Mouse (Mus musculus) limb, embryonic 11.5 days (tissue): ENCODE results near the gene Klk12. TPM values are rescaled to one million over a fixed set of nuclear protein-coding genes. Genes with fewer than 3 reads are reported as not detected.

Experiments used
- ATAC-seq: fragments of 200-750 bp; cut with Nextera tagmentation; 2 replicates; pipeline ENCODE4 v1.8.0; 2017; ENCODE audit warnings: low read depth; ENCODE audit not compliant: insufficient number of reproducible peaks, low FRiP score, low TSS enrichment
- DNase-seq: peaks from one replicate; pipeline ENCODE4 v3.0.0-alpha.2; 2015; ENCODE audit warnings: low spot score
- H3K27ac ChIP-seq: fragments of 300-500 bp; sonication (generic); replicated peaks from 2 replicates; pipeline ENCODE4 v1.5.1; 2014; ENCODE audit warnings: low read depth, mild to moderate bottlenecking, low read length
- H3K27me3 ChIP-seq: fragments of 300-500 bp; sonication (generic); 2 replicates; pipeline ENCODE4 v1.6.1; 2014; ENCODE audit warnings: mild to moderate bottlenecking, low read length, mixed read lengths; ENCODE audit not compliant: control insufficient read depth, insufficient read depth
- H3K36me3 ChIP-seq: fragments of 300-500 bp; sonication (generic); 2 replicates; pipeline ENCODE4 v1.6.1; 2014; ENCODE audit warnings: mild to moderate bottlenecking, low read length, moderate library complexity, mixed read lengths; ENCODE audit not compliant: control insufficient read depth, insufficient read depth
- H3K4me1 ChIP-seq: fragments of 300-500 bp; sonication (generic); 2 replicates; pipeline ENCODE4 v1.6.1; 2014; ENCODE audit warnings: low read length, mixed read lengths; ENCODE audit not compliant: control insufficient read depth, insufficient read depth
- H3K4me2 ChIP-seq: fragments of 300-500 bp; sonication (generic); 2 replicates; pipeline ENCODE4 v1.6.1; 2014; ENCODE audit warnings: low read depth, mild to moderate bottlenecking, moderate library complexity; ENCODE audit not compliant: severe bottlenecking
- H3K4me3 ChIP-seq: fragments of 300-500 bp; sonication (generic); 2 replicates; pipeline ENCODE4 v1.5.1; 2014; ENCODE audit warnings: low read depth, low read length
- H3K9ac ChIP-seq: fragments of 300-500 bp; sonication (generic); 2 replicates; pipeline ENCODE4 v1.6.1; 2014; ENCODE audit warnings: mild to moderate bottlenecking, low read length
- H3K9me3 ChIP-seq: fragments of 300-500 bp; sonication (generic); 2 replicates; pipeline ENCODE4 v1.6.1; 2016; ENCODE audit warnings: low read length; ENCODE audit not compliant: control insufficient read depth
- WGBS: fragments of 180-500 bp; shearing (Covaris S2); extraction: QIAGEN DNeasy Blood & Tissue Kit; methylation state at CpG from one replicate; pipeline ENCODE4 v1.1.7; 2014; 5-methylcytosine and 5-hydroxymethylcytosine counted together
- polyA plus RNA-seq: library from polyadenylated mRNA; unstranded; fragments of >200 nt; fragmentation: Nextera tagmentation; extraction: Ambion mirVana; gene quantifications from 2 replicates; pipeline ENCODE4 v1.2.1, GENCODE M21; 2014

Klk12 gene
- polyA plus RNA-seq, 1 experiment from 2014 or later, result not detected

DNA sequence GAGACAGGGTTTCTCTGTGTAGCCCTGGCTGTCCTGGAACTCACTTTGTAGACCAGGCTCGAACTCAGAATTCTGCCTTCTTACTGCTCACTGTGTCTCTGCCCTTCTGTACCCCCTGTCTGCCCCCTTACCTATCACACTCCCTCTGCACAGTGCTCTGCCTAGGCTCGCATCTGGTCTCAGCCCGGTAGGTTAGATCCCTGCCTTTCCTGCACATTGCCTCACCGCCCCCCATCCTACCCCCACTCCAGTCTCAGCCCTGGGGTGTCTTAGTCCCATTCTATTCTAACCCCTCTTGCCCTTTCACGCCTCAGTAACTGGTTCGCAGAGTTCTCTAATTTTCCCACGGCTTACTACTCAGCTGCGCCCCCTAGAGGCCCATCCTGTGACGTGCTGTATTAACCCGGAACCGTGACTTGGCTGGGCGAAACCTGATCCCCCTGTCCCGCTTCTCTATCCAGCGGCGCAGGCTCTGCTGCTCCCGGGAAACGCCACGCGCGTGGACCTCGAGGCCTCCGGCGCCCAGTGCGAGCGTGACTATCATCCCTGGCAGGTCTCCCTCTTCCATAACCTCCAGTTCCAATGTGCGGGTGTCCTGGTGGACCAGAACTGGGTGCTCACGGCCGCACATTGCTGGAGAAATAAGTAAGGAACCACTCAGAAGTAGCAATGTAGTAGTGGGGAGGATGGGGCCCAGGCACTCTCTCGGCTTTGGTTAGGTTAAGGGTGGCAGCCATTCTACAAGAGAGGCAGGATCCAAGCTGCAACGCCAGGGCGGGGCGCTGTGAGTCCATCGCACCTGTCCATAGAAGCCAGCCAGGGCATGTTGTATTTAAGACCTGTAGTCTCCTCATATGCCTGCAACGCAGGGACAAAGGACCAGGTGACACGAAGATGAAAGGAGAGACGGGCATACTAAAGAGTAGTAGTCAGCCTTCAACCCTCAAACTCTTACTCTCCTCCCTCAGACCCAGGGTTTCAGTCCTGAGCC is 13.9 kb downstream of the Klk12 start:
- peak; percentile 93 for DNase-seq
- Histone ChIP-seq H3K9me3 (no peaks in the 10 kb centered on the region), H3K4me2 (peak overlapping the region; percentile 49), H3K27ac (no peak overlapping the region), H3K4me1 (peaks cover 3% of the 10 kb centered on the region; the same call in 1 of the 2 replicates), H3K36me3 (no peaks in the 10 kb centered on the region), H3K4me3 (peak overlapping the region; percentile 15), H3K9ac (no peak overlapping the region), H3K27me3 (peaks cover 6% of the 10 kb centered on the region; the same call in 1 of the 2 replicates)
- ATAC-seq, result no peak; the same call in 1 of the 2 replicates
- 10% methylated on average over 36 of the region's 36 CpGs for WGBS

DNA sequence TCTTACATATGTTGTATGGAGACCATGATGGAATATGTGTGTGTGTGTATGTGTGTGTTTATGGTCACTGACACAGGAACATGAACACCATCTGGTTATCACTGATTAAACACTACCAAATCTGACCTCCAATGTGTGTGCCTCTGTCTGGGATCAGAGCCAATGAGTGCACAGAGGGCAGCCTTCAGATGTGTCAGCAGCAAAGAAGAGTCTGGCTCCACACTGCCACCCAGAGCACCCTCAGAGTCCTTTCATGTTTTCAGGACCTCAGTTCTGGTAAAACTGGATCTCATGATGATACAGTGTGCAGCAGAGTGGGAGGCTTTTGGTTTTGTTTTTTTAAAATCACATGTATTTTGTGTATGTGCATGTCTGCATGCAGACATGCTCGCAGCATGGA is 16.6 kb downstream of the Klk12 start:
- no peak overlapping the region for H3K27ac ChIP-seq
- no peaks in the 10 kb centered on the region for H3K9me3 ChIP-seq
- H3K4me1 ChIP-seq, result peaks cover 3% of the 10 kb centered on the region; the same call in 1 of the 2 replicates
- H3K27me3 ChIP-seq, result peaks cover 6% of the 10 kb centered on the region; the same call in 1 of the 2 replicates
- no peak overlapping the region for H3K4me2 ChIP-seq
- no peak overlapping the region for H3K4me3 ChIP-seq
- no peaks in the 10 kb centered on the region for H3K36me3 ChIP-seq
- WGBS, result 77% methylated on average over 1 of the region's 1 CpGs
- ATAC-seq, result no peak
- DNase-seq, result no peak
- H3K9ac ChIP-seq, result no peak overlapping the region

GRCm38 (mm10) chr7:43788096-43788495 is 19.4 kb downstream of the Klk12 start:
- H3K9ac ChIP-seq, result no peak overlapping the region
- WGBS, result 80% methylated on average over 3 of the region's 3 CpGs

DNA sequence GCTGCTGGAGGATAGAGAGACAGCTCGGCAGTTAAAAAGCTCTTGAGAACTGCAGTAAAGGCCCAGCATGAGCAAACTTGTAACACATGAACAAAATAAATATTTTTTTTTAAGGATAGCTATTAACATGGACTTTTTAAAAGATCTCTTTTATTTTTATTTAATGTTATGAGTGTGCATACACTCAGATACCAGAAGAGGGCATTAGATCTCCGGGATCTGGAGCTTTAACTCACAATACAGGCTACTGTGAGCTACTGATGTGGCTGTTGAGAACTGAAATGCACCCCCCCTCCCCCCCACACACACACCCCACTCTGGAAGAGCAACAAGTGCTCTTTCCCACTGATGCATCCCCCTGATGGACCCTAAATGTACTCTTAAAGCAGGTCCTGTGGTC is 20.6 kb downstream of the Klk12 start:
- DNase-seq (no peak), ATAC-seq (no peak)
- H3K36me3 ChIP-seq, result no peaks in the 10 kb centered on the region
- no peak overlapping the region for H3K4me2 ChIP-seq
- 70% methylated on average over 2 of the region's 2 CpGs for WGBS
- no peaks in the 10 kb centered on the region for H3K4me1 ChIP-seq
- H3K27ac ChIP-seq, result no peak overlapping the region
- H3K9me3 ChIP-seq, result no peaks in the 10 kb centered on the region
- no peak overlapping the region for H3K4me3 ChIP-seq
- H3K27me3 ChIP-seq, result no peaks in the 10 kb centered on the region
- no peak overlapping the region for H3K9ac ChIP-seq

More at GRCm38 (mm10) chr7:43788096-43788495, 19.4 kb downstream of the Klk12 start:
- Histone ChIP-seq H3K4me2 (no peak overlapping the region), H3K9me3 (no peaks in the 10 kb centered on the region), H3K27me3 (peaks cover 6% of the 10 kb centered on the region; the same call in 1 of the 2 replicates), H3K36me3 (no peaks in the 10 kb centered on the region), H3K4me1 (no peaks in the 10 kb centered on the region), H3K27ac (no peak overlapping the region), H3K4me3 (no peak overlapping the region)
- no peak for DNase-seq
- no peak for ATAC-seq

GRCm38 (mm10) chr7:43791591-43791990 is 22.9 kb downstream of the Klk12 start, which contains the start of gene Klk9:
Klk9 (plus strand) TSS chr7:43791891.
- Histone ChIP-seq H3K9me3 (no peaks in the 10 kb centered on the region), H3K4me2 (no peak within 1 kb of the TSS), H3K27ac (no peak within 1 kb of the TSS), H3K4me3 (no peak within 1 kb of the TSS), H3K4me1 (no peaks in the 10 kb centered on the region), H3K36me3 (no peaks in the 10 kb centered on the region), H3K27me3 (peaks cover 7% of the 10 kb centered on the region), H3K9ac (no peak within 1 kb of the TSS)
- WGBS, result 76% methylated on average over 7 of the region's 7 CpGs
- DNase-seq, result no peak
- ATAC-seq, result no peak

DNA sequence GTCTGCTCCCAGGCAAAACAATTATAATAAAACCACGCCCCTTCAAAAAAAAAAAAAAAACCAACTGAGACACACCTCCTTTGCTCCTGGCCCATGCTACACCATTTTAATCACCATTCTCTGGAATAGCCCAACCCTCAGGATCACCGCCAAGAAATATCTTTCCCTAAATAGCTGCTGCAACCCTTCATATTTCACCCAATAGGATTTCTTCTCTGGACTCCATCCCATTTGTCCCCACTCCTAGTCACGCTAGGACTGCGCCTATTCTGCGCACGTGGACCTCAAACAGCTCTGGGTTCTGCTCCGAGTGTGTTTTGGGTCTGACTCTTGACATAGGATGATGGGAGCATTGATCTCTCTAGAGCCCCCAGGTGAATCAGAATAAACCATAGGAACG is 27.7 kb downstream of the Klk12 start:
- Histone ChIP-seq H3K4me2 (peak overlapping the region; percentile 71), H3K4me3 (no peak overlapping the region; the same call in 1 of the 2 replicates), H3K36me3 (no peaks in the 10 kb centered on the region), H3K27ac (no peak overlapping the region), H3K4me1 (no peaks in the 10 kb centered on the region), H3K27me3 (peaks cover 16% of the 10 kb centered on the region), H3K9ac (no peak overlapping the region), H3K9me3 (no peaks in the 10 kb centered on the region)
- WGBS, result 8% methylated on average over 8 of the region's 8 CpGs
- ATAC-seq (no peak), DNase-seq (no peak)

DNA sequence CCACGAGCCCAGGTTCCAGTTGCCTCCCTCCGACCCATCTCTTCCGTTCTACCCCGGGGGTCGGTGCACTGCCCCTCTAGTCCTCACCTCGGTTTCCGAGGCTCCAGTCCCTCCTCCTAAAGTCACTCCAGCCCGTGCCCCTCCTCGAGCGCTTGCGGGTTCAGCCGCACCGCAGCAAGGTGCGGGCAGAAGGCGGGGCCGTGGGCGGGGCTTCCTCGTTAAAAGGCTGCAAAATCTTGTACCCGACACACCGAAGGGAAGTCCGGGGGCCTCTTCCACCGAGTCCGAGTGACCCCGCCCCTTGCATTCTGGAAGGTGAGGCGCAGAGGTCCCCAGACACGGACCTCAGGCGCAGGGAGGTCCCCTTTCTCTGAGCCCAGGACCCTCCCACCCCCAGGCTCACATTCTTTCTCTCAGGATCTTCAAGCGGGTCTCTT is 28.7 kb downstream of the Klk12 start, which contains the start of gene Klk8:
Gene Klk8, plus strand, starts transcription at position 245 of the 437 bp plus-strand sequence.
- ATAC-seq, result peak; percentile 42; the same call in 1 of the 2 replicates

DNA sequence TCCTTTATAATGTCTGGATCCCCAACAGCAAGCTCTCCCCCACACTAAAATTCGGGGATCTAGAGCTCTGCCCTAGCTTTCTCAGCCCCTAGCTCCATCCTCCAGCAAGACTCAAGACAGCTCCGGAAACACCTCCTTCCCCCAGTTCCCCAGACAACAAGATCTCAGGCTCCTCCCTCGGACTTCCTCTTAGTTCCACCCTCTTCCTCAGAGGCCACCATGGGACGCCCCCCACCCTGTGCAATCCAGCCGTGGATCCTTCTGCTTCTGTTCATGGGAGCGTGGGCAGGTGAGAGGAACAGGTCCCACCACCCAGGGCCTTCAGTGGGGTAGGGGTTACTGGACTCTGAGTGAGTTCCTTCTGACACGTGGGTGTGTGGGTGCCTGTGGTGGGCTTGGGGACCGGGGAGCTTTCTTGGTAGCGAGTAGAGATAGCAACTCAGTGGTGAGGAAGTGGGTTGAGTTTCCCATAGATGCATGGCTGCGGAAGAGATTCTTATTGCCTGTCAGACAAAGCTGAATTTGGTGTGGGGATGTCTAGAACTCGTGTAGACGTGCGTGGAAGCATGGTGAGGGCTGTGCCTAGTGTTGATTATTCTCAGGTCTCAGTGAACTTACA is 29.3 kb downstream of the Klk12 start:
- ATAC-seq (no peak), DNase-seq (no peak)
- no peak overlapping the region for H3K9ac ChIP-seq

More for the DNA sequence above, 28.7 kb downstream of the Klk12 start, which contains the start of gene Klk8:
- peak; percentile 49 for DNase-seq
- Histone ChIP-seq H3K9ac (peak within 1 kb of the TSS; percentile 47), H3K4me1 (no peaks in the 10 kb centered on the region), H3K27ac (no peak within 1 kb of the TSS), H3K27me3 (peaks cover 16% of the 10 kb centered on the region), H3K4me3 (peak within 1 kb of the TSS; percentile 39), H3K4me2 (peak within 1 kb of the TSS; percentile 71), H3K9me3 (no peaks in the 10 kb centered on the region), H3K36me3 (no peaks in the 10 kb centered on the region)
- under 1% methylated on average over 28 of the region's 28 CpGs for WGBS

More for the DNA sequence above, 29.3 kb downstream of the Klk12 start:
- H3K36me3 ChIP-seq, result no peaks in the 10 kb centered on the region
- no peaks in the 10 kb centered on the region for H3K9me3 ChIP-seq
- 41% methylated on average over 13 of the region's 13 CpGs for WGBS
- H3K4me2 ChIP-seq, result peak overlapping the region; percentile 71
- H3K4me1 ChIP-seq, result no peaks in the 10 kb centered on the region
- H3K27ac ChIP-seq, result no peak overlapping the region
- H3K4me3 ChIP-seq, result no peak overlapping the region; the same call in 1 of the 2 replicates
- H3K27me3 ChIP-seq, result peaks cover 16% of the 10 kb centered on the region
